Mouse (Mus musculus) liver, embryonic 14.5 days (tissue): ENCODE measurements at regions not wholly inside any gene's neighbourhood (a gene's known extent, or its start where the extent isn't known, plus 50 kb on each side); places are given as distances from the start of the nearest gene placed in this dataset.

Experiments
- CTCF ChIP-seq: IDR thresholded peaks from 2 replicates; pipeline ENCODE4 v1.5.1; 2016; ENCODE audit warnings: antibody characterized with exemption, low read depth, control low read depth
- EP300 ChIP-seq: IDR thresholded peaks from 2 replicates; pipeline ENCODE4 v1.6.1; 2016; ENCODE audit warnings: antibody characterized with exemption, low read depth

DNA sequence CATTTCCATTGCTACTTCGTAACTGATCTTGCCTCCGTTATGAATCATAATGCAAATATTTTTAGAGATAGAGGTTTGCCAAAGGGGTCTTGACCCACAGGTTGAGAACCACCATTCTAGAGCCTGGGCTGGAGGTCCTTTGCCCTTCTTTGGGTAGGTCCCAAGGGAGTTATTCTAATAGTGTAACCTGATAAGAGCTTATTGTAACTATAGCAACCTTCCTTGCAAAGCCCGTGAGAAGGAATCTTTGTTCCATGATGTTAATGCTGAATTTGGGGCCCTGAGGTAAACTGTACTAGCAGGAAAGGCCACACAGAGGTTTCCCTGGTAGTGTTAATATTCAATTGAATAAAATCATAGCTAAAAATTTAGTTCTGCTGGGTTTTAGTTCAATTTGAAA, 229.9 kb downstream of the Phlda1 start:
- TF ChIP-seq EP300 = no peak
- TF ChIP-seq CTCF = no peak
